Mouse (Mus musculus): ENCODE data around the gene Capn9.

Gene Capn9

GRCm38 (mm10) chr8:124571732-124572429 lies 4.0 kb upstream of the Capn9 start:
- no peak for DNase-seq (ENCODE audit: inconsistent ontology term)

- DNase-seq (ENCODE audit: inconsistent ontology term), result no peak
Measured at GRCm38 (mm10) chr8:124572430-124572775, 3.5 kb upstream of the Capn9 start.

DNA sequence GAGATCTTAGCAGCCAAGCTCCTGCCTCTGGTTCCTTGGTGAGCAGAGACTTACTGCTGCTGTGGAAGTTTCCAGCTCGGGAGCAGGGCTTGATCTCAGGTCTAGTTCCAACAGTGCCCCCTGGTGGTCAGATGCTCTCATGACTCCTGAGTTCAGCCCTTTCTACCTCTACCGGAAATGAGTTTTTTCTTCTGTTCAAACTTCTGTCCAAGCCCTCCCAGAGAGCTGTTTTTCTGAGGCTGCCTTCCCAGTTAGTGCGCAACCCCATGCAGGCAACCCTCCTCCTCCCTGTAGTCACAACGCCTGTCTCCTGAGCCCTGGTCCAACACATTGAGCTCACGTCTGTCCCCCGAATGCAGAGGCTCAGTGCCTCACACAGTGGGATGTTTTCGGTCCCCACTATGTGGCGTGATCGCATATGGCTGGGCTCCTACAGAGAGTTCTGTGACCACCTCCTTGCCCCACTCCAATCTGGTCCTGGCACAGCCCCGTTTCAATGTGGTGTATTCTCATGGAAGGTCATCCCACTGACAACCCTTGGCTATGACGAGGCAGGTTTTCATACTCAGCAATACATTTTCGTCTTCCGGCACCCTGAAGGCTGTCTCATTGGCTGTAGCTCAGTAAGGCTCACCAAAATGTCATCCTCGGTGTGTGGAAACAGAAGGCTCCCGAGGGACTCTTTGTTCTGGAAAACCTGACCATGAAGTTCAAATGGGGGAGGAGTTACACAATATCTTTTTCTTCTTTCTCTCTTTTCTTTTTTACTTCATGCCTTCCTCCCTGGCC lies 2.2 kb upstream of the Capn9 start:
- DNase-seq (ENCODE audit: inconsistent ontology term), result peak; percentile 75

DNA sequence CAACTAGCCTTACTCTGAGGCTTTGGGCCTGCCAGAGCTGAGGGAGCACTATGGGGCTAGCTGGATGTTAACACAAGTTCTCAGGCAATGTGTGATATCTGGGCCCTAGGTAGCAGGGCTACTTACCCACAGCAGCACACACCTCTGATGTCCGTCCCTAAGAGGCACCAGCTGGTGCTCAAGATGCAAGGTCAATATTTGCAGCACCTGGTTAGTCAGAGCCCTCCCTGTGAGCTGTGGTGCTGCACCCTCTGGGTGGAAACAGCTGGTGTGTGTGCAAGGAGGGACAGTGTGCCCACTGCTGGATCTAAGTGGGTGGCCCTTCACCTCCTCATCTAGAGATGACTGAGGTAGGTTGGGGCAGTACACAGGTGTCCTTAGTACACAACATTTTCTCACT lies 840 bp downstream of the Capn9 start:
- no peak for DNase-seq (ENCODE audit: inconsistent ontology term)

DNA sequence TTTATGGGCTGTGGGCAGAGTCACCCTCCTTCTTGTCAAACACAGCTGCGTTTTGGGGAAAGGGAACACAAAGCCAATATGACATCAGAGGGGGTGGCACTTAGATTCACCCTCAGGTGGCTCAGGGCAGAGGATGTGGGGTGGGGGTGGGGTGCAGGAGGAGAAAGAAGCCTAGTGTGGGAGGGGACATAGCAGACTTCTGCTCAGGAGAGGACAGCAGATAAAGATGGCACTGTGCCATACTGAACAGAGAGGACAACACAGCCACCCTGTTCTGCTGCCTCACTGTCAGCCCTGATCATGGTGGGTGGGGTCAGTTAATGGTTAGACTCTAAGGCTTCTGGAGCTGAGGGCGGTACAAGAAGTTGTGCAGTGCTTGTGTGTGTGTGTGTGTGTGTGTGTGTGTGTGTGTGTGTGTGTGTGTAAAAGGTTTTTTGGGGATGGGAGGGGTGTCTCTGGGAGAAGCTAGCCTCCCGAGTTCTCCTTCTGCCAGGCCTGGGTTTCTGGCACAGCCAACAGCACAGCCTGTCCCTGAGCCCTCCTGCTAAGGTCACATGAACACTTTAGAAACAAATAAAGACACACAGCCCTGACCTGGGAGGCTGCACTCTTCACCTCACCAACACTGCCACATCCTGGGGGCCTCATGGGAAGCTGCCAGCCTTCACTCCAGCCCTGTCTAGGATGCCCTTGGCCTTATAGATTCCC lies 10.0 kb downstream of the Capn9 start:
- DNase-seq (ENCODE audit: inconsistent ontology term), result no peak

DNA sequence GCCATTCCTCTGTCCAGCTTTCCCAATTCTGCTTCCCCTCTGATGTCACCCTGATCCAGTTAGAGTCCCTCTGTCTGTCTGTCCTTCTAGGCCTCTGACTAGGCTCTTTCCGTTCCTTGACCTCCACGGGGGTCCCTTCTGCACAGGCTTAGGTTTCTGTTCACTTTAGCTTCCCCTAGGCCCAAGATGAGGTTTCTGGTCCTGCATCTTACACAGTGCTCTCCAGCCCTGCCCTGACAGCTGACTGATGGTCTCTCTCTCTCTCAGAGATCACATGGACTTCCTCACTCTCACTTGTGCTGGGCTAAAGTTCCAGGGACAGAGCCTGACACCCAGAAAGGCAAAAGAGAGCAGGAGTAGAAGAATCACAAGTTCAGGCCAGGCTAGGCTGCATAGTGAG lies 10.6 kb downstream of the Capn9 start:
- no peak for DNase-seq (ENCODE audit: inconsistent ontology term)

- no peak for DNase-seq (ENCODE audit: inconsistent ontology term)
Measured at GRCm38 (mm10) chr8:124589393-124589792, 13.5 kb downstream of the Capn9 start.

GRCm38 (mm10) chr8:124604066-124604465 lies 28.2 kb downstream of the Capn9 start:
- DNase-seq (ENCODE audit: inconsistent ontology term), result no peak

DNA sequence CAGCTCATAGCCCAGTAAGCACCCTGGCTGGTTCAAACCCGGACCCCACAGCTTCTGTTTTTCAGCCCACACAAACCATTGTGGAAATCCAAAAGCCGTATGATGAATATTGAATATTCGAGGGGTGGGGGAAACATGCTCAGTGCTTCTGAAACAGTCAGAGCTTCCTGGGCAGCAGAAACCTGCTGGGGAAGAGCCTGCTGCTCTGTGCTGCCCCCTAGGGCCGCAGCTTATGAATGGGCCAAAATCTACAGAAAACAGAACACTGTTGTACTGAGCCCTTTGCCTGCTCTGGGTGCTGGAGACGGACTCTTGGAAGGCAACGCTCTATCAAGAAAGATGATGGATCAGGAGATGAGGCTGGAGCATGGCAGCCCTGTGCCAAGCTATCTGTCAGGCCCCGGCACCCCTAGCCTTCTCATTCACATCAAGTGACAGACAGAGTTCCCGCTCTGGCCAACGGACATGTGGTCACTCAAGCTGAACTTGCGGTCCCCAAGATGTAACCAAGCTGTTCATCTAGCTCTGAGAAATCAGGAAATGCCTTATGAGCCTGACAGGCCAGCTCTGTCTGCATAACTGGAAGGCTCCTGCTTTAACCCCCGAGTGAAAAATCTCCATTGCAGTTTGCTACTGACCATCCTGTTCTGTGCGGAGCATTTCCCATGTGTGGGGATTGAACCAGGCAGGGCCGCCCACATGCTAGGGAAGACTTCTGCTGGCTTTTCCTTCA lies 32.5 kb downstream of the Capn9 start:
- no peak for DNase-seq (ENCODE audit: inconsistent ontology term)

DNA sequence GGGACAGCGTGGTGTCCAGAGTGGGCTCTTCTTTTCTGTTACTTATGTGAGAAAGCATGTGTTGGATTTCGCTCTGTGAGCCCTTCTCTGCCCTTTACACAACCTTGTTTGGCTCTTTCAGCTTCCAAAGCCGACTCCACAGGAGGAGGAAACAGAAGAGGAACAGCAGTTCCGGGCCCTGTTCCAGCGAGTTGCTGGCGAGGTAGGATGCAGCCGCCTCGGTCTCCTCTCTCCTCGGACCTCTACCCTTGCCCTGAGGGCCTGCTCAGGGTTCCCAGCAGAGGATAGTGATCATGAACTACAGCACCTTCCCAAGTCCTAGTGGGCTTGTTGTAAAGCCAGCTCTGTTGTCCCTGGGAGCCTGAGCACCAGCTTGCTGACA lies 33.1 kb downstream of the Capn9 start:
- no peak for DNase-seq (ENCODE audit: inconsistent ontology term)

DNA sequence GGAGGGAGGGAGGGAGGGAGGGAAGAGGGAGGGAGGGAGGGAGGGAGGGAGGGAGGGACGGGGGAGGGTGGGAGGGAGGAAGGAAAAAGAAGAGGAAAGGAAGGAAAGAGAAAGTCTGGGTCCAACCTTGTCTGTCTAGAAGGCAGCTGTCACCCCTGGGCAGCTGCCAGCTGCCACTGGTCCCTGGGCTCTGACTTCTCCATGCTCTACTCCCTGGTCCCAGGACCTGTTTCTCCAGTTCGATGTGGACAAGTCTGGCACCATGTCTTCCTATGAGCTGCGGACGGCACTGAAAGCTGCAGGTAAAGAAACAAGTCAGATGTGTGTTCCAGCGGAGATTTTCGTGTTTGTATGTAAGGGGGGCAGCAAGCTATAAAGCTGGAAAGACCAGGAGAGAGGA lies 38.4 kb downstream of the Capn9 start:
- DNase-seq (ENCODE audit: inconsistent ontology term), result no peak

GRCm38 (mm10) chr8:124617266-124617869 lies 41.5 kb downstream of the Capn9 start:
- DNase-seq (ENCODE audit: inconsistent ontology term), result peak; percentile 83

DNA sequence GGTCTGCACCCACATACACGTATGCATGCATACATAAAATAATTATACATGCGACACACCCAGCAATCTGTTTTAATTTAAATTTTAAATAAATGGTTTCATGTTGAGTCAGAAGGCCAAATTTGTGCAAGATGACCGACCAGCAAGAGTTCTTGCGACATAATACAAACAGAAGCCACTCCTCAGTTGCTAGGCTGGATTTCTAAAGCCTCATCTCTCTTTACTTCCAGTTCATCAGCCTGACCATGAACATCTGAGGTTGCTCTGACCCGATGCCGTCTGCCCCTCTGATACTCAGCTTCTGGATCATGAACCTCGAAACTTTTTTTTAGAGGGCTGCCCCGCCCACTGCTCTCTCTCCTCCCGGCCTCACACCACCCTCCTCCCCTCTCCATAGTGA lies 42.3 kb downstream of the Capn9 start:
- DNase-seq (ENCODE audit: inconsistent ontology term), result peak; percentile 90

- peak; percentile 55 for DNase-seq (ENCODE audit: inconsistent ontology term)
Measured at GRCm38 (mm10) chr8:124621255-124621654, 45.3 kb downstream of the Capn9 start.

DNA sequence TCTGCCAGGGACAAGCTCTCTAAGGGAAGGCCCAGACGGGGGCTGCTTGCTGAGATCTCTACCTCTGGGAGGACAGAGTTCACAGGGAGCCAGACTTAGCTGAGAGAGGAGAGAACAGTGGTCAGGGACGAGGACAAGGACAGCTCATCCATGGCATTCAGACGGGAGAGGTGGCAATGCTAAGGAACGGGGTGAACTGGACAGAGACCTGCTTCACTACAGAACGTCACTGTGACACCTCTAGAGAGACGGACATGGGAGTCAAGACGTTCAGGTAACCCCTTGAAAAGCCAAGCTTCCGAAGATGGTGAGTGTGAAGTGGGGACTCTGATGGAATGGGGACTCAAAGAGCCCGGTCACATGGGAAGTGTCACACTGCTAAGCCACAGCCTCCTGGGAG lies 50.3 kb downstream of the Capn9 start:
- no peak for DNase-seq (ENCODE audit: inconsistent ontology term)

GRCm38 (mm10) chr8:124630489-124630888 lies 54.6 kb downstream of the Capn9 start:
- no peak for DNase-seq (ENCODE audit: inconsistent ontology term)

GRCm38 (mm10) chr8:124630891-124631290 lies 55.0 kb downstream of the Capn9 start:
- no peak for DNase-seq (ENCODE audit: inconsistent ontology term)

GRCm38 (mm10) chr8:124631966-124632365 lies 56.1 kb downstream of the Capn9 start:
- no peak for DNase-seq (ENCODE audit: inconsistent ontology term)

DNA sequence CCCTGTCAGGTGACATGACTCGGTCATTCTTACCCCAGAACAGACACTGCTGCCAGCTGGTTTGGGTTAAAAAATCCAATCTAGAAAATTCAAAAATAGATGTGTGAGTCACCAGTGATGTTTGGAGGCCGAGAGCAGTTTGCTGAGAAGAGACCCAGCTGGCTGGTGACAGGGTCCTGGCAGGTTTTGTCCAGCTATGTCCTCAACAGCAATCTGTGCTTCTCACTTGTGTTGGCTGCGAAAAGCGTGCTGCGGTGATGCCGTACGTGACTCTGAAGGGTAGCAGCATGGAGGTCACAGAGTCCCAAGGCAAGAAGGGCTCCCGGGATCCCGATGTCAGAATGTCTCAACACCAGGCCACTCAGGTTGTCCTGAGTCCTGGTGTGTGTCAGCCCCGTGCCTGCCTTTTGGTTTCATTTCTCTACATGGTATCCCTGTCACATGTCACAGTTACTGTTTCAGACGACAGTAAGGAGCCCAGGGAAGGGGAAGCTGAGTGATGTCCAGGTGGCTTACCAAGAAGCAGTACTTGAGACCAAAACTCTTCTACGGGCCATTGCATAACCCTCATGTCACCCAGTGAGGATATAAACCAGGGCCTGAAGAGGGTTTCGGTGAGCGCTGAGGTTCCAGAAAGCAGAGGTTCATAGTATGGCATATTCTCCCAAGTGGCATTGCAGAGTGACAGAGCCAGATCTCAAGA lies 57.2 kb downstream of the Capn9 start:
- peak; percentile 68 for DNase-seq (ENCODE audit: inconsistent ontology term)

- DNase-seq (ENCODE audit: inconsistent ontology term), result peak; percentile 59
Measured at GRCm38 (mm10) chr8:124634411-124635246, 58.7 kb downstream of the Capn9 start.

Measured in Muller cell, postnatal 12 days (primary cell).